Mouse (Mus musculus) hindbrain, postnatal 0 days (tissue): ENCODE results near the gene Atp13a2. TPM values are rescaled to one million over a fixed set of nuclear protein-coding genes. Genes with fewer than 3 reads are reported as not detected.

Source experiments
- ATAC-seq: fragments of 200-750 bp; cut with Nextera tagmentation; 2 replicates; pipeline ENCODE4 v1.8.0; 2017; ENCODE audit warnings: mild to moderate bottlenecking, moderate TSS enrichment, moderate library complexity
- DNase-seq: peaks from one replicate; pipeline ENCODE4 v3.0.0-alpha.2; 2015; ENCODE audit warnings: low spot score
- H3K27ac ChIP-seq: fragments of 300-500 bp; sonication (generic); 2 replicates; pipeline ENCODE4 v1.5.1; 2014; ENCODE audit warnings: mild to moderate bottlenecking
- H3K27me3 ChIP-seq: fragments of 300-500 bp; sonication (generic); 2 replicates; pipeline ENCODE4 v1.6.1; 2014; ENCODE audit warnings: low read length, mixed read lengths; ENCODE audit not compliant: insufficient read depth
- H3K36me3 ChIP-seq: fragments of 300-500 bp; sonication (generic); 2 replicates; pipeline ENCODE4 v1.6.1; 2014; ENCODE audit warnings: low read length, mixed read lengths; ENCODE audit not compliant: insufficient read depth
- H3K4me1 ChIP-seq: fragments of 300-500 bp; sonication (generic); 2 replicates; pipeline ENCODE4 v1.6.1; 2014; ENCODE audit warnings: antibody characterized with exemption, low read length, mixed read lengths; ENCODE audit not compliant: insufficient read depth
- H3K4me2 ChIP-seq: fragments of 300-500 bp; sonication (generic); 2 replicates; pipeline ENCODE4 v1.6.1; 2014; ENCODE audit warnings: low read depth, mild to moderate bottlenecking, low read length, moderate library complexity, mixed read lengths
- H3K4me3 ChIP-seq: fragments of 300-500 bp; sonication (generic); 2 replicates; pipeline ENCODE4 v1.5.1; 2014; ENCODE audit warnings: low read length
- H3K9ac ChIP-seq: fragments of 300-500 bp; sonication (generic); replicated peaks from 2 replicates; pipeline ENCODE4 v1.6.1; 2014; ENCODE audit warnings: mild to moderate bottlenecking, low read length, moderate library complexity, mixed read lengths
- H3K9me3 ChIP-seq: fragments of 300-500 bp; sonication (generic); 2 replicates; pipeline ENCODE4 v1.6.1; 2016; ENCODE audit warnings: low read length, mixed read lengths
- CTCF ChIP-seq: IDR thresholded peaks from 2 replicates; pipeline ENCODE4 v1.5.1; 2016; ENCODE audit warnings: antibody characterized with exemption, control low read depth, low read depth
- WGBS: fragments of 180-500 bp; shearing (Covaris S2); extraction: QIAGEN DNeasy Blood & Tissue Kit; methylation state at CpG from one replicate; pipeline ENCODE4 v1.1.7; 2014; 5-methylcytosine and 5-hydroxymethylcytosine counted together
- polyA plus RNA-seq: library from polyadenylated mRNA; unstranded; fragments of >200 nt; fragmentation: Nextera tagmentation; extraction: Ambion mirVana; gene quantifications from 2 replicates; pipeline ENCODE4 v1.2.1, GENCODE M21; 2015
- total RNA-seq: library from RNA; depleted of rRNA; stranded (reverse); fragments of >200 nt; gene quantifications from 2 replicates; pipeline ENCODE4 v1.2.3, GENCODE M21; 2014

Atp13a2 gene
- total and polyA plus RNA-seq, 2 experiments from 2014 or later = 166 to 435 TPM

DNA sequence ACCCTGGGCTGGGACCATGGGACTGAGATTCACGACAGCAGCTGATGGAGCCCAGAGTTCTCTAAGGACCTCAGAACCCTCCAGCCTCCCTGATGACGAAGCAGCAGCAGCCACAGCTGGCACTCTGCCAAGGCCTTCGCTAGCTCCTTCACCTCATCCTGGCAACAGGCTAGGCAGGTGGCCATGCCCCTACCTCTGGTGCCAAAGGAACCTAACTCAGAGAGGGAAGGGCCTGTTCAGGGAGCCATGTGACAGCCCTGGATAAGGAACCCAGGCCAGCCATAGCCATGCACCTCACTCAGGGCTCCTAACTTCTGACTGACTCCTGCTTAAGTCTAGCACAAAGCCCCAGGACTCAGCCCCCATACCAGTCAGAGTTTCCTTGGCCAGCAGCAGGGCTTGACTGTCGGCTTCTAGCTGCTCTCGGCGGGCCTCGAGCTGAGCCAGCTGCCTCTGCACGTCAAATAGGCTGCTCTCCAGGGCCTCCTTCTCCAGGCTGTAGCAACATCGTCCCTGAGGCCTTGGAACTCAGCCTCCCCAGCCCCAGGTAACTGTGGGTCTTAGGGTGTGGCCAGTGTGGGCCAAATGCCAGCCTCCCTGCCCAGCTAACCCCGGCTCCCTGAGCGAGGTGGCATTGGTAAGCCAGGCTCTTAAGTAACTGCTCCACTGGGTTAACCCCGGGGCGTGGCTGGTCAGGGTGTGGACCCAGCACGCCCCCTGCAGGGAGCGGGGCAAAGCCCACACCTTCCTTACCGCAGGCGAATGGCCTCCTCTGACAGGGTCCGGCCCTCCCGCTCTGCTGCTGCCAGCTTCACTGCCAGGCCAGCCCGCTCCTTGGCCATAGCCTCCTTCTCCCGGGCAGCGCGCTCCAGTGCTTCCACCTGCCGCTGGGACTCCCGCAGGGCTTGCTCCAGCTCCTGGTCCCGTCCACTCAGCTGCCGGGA, 47.2 kb downstream of the Atp13a2 start:
- H3K36me3 ChIP-seq = peaks cover 10% of the 10 kb centered on the region
- WGBS = 48% methylated on average over 24 of the region's 27 CpGs
- peak; percentile 23; the same call in 1 of the 2 replicates for TF ChIP-seq CTCF

DNA sequence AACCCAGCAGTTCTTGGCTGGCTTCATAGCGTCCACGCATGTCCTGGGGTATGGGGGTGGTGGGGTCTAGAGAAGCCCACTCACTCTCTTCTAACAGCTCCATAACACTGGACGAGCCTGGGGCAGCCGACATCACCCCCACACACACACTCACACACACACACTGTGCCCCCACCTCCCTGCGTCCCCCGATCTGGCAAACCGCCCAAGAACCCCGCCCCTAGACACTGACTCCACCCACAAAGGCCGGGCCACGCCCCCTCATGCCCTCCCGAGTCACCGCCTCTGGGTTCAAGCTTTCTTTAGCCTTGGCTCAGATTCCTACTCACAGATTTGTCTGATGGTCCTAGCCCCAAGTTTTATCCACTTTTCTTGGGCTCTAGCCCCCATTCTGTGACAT, 54.4 kb downstream of the Atp13a2 start:
- Histone ChIP-seq H3K27me3 (no peaks in the 10 kb centered on the region), H3K36me3 (no peaks in the 10 kb centered on the region), H3K4me2 (no peak overlapping the region), H3K4me3 (no peak overlapping the region), H3K4me1 (no peaks in the 10 kb centered on the region), H3K27ac (no peak overlapping the region), H3K9ac (no peak overlapping the region), H3K9me3 (no peaks in the 10 kb centered on the region)
- no peak for TF ChIP-seq CTCF
- 47% methylated on average over 12 of the region's 12 CpGs for WGBS
- no peak for DNase-seq
- ATAC-seq = no peak

More for the DNA sequence above, 47.2 kb downstream of the Atp13a2 start:
- ATAC-seq = no peak
- H3K4me1 ChIP-seq = no peaks in the 10 kb centered on the region
- no peaks in the 10 kb centered on the region for H3K9me3 ChIP-seq
- no peak for DNase-seq
- no peak overlapping the region for H3K4me3 ChIP-seq
- H3K4me2 ChIP-seq = no peak overlapping the region
- no peak overlapping the region for H3K9ac ChIP-seq
- no peaks in the 10 kb centered on the region for H3K27me3 ChIP-seq
- H3K27ac ChIP-seq = no peak overlapping the region

DNA sequence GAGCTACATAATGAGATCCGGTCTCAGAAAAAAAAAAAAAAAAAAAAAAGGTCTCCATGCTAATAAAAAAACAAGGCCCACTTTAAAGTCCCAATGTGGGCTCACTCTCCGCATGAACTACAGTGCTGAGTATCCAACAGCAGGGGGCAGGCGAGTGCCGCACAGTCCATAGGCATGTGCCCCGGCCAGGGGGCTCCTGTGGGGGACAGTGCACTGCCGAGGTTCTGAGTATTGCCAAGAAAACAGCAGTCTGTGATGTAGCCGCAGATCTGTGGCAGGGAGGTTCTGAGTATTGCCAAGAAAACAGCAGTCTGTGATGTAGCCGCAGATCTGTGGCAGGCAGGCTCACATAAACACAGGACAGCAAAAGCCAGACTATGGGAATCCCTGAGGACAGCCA, 58.1 kb downstream of the Atp13a2 start:
- TF ChIP-seq CTCF = peak; percentile 89
- DNase-seq (peak; percentile 85), ATAC-seq (peak; percentile 63)
- Histone ChIP-seq H3K4me2 (no peak overlapping the region), H3K27me3 (no peaks in the 10 kb centered on the region), H3K36me3 (no peaks in the 10 kb centered on the region), H3K4me3 (no peak overlapping the region), H3K4me1 (peaks cover 17% of the 10 kb centered on the region), H3K27ac (0 out of 2 replicates have a peak overlapping the region, but pooled peaks have one; percentile 4), H3K9me3 (no peaks in the 10 kb centered on the region), H3K9ac (no peak overlapping the region)
- WGBS = 9% methylated on average over 8 of the region's 8 CpGs

DNA sequence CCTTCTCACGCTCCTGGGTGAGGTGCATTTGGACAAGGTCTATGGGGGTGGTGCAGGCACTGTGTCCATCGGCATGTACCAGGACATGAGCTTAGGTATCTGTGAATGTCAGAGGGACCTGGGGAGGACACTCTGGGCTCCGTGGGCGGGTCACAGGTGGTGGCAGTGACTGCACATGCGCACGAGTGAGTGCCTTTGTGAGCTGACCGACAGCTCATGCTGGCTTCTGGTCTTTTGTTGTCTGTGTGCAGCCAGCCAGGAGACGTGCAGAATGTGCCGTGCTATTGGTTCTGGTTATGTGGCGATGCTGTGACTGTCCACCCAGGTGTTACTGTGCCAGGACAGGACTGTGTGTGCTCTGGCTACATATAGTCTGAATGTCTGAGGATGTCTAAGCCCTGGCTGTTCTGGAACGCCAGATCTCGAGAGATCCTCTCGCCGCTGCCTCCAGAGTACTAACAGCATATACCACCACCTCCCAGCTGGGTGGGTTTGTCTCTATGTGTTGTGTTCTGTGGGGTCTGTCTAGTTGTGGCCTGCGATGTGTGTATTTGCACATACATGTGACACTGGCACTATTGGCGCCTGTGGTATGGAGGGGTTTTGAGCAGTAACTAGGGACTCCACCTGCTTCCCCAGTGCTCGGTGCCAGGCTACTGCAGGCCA, 62.3 kb downstream of the Atp13a2 start:
- H3K36me3 ChIP-seq = no peaks in the 10 kb centered on the region
- no peak for TF ChIP-seq CTCF
- peaks cover 27% of the 10 kb centered on the region for H3K4me1 ChIP-seq
- H3K27me3 ChIP-seq = no peaks in the 10 kb centered on the region
- no peak overlapping the region for H3K4me3 ChIP-seq
- DNase-seq = peak; percentile 72
- WGBS = 20% methylated on average over 17 of the region's 17 CpGs
- no peak overlapping the region for H3K4me2 ChIP-seq
- H3K27ac ChIP-seq = peak overlapping the region; percentile 86
- no peaks in the 10 kb centered on the region for H3K9me3 ChIP-seq
- peak overlapping the region; percentile 18; the same call in 1 of the 2 replicates for H3K9ac ChIP-seq
- ATAC-seq = peak; percentile 24

DNA sequence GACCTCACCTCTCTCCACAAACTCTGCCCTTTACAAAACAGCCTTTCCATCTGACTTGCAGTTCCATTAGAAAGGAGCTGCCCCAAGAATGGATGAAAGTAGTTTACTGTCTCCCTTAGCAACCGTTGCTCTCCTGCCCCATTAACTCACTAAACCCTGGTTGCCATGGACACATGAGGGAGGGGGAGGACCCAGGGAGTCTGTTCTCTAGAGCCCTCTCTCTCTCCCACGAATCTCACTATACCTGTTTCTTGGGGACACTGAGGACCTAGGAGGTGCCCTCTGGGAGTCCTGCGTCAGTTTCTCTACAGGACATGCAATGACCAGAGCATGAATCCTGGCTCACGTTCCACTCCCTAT, 62.8 kb downstream of the Atp13a2 start:
- H3K4me2 ChIP-seq = no peak overlapping the region
- TF ChIP-seq CTCF = no peak
- no peak overlapping the region for H3K9ac ChIP-seq
- peaks cover 27% of the 10 kb centered on the region for H3K4me1 ChIP-seq
- no peaks in the 10 kb centered on the region for H3K27me3 ChIP-seq
- WGBS = 14% methylated on average over 4 of the region's 4 CpGs
- H3K4me3 ChIP-seq = no peak overlapping the region
- ATAC-seq = peak; percentile 50
- H3K9me3 ChIP-seq = no peaks in the 10 kb centered on the region
- peak overlapping the region; percentile 86 for H3K27ac ChIP-seq
- peak; percentile 86 for DNase-seq
- no peaks in the 10 kb centered on the region for H3K36me3 ChIP-seq

DNA sequence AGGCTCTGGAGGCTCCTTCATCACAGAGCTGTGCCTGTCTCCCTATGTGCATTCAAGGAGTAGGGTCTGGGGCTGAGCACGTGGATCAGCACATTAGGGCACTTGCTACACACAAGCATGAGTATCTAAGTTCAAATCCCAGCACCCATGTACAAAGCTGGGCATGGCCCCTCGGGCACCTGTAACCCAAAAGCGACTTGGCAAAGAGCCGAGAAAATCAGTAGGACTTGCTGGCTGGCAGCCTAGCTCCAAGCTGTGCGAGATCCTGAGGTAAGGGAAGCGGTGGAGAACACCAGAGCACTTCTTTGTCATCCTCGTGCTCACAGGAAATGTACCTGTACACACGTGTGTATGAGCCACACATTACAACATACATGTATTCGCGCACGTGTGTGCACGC, 65.8 kb downstream of the Atp13a2 start:
- Histone ChIP-seq H3K9me3 (no peaks in the 10 kb centered on the region), H3K27me3 (no peaks in the 10 kb centered on the region), H3K4me3 (no peak overlapping the region), H3K4me1 (peaks cover 27% of the 10 kb centered on the region), H3K9ac (no peak overlapping the region), H3K36me3 (no peaks in the 10 kb centered on the region), H3K27ac (no peak overlapping the region; the same call in 1 of the 2 replicates), H3K4me2 (no peak overlapping the region)
- no peak for TF ChIP-seq CTCF
- 67% methylated on average over 12 of the region's 12 CpGs for WGBS
- DNase-seq (no peak), ATAC-seq (no peak)
